Mouse (Mus musculus) ES-Bruce4 (cell line): ENCODE data around the gene Txnip. TPM values are rescaled to one million over a fixed set of nuclear protein-coding genes. Genes with fewer than 3 reads are reported as not detected.

Experiments used
- H3K27ac ChIP-seq: 2 replicates; pipeline ENCODE4 v1.5.1; 2012; ENCODE audit warnings: low read length, inconsistent platforms; ENCODE audit not compliant: insufficient read depth
- H3K27me3 ChIP-seq: 2 replicates; pipeline ENCODE4 v1.6.1; 2012; ENCODE audit warnings: mild to moderate bottlenecking, low read length, inconsistent platforms; ENCODE audit not compliant: control insufficient read depth, poor library complexity, insufficient read depth, severe bottlenecking
- H3K36me3 ChIP-seq: 2 replicates; pipeline ENCODE4 v1.6.1; 2012; ENCODE audit warnings: inconsistent platforms, mild to moderate bottlenecking, low read length, moderate library complexity; ENCODE audit not compliant: control insufficient read depth, poor library complexity, insufficient read depth, severe bottlenecking
- H3K4me1 ChIP-seq: one replicate; pipeline ENCODE4 v1.8.1; 2011; ENCODE audit warnings: low read length; ENCODE audit not compliant: control insufficient read depth, insufficient read depth
- H3K4me3 ChIP-seq: 2 replicates; pipeline ENCODE4 v1.5.1; 2011; ENCODE audit warnings: low read depth, mild to moderate bottlenecking, low read length
- H3K9ac ChIP-seq: 2 replicates; pipeline ENCODE4 v1.6.1; 2012; ENCODE audit warnings: low read depth, mild to moderate bottlenecking, inconsistent platforms; ENCODE audit not compliant: poor library complexity, severe bottlenecking
- H3K9me3 ChIP-seq: replicated peaks from 2 replicates; pipeline ENCODE4 v1.6.1; 2012; ENCODE audit warnings: mild to moderate bottlenecking, low read length, inconsistent platforms; ENCODE audit not compliant: control insufficient read depth, poor library complexity, insufficient read depth, severe bottlenecking
- CTCF ChIP-seq: IDR thresholded peaks from one replicate; pipeline ENCODE4 v1.8.1; 2011; ENCODE audit warnings: low read depth, low read length
- EP300 ChIP-seq: IDR thresholded peaks from 2 replicates; pipeline ENCODE4 v1.6.1; 2011; ENCODE audit warnings: low read depth, low read length; ENCODE audit not compliant: insufficient read depth
- POLR2A ChIP-seq: IDR thresholded peaks from one replicate; pipeline ENCODE4 v1.8.1; 2011; ENCODE audit warnings: low read length; ENCODE audit not compliant: insufficient read depth
- polyA plus RNA-seq: library from polyadenylated mRNA; stranded (reverse); fragments of >200 nt; gene quantifications from 2 replicates; pipeline ENCODE4 v1.2.4, GENCODE M21; 2011; ENCODE audit warnings: low read depth; ENCODE audit not compliant: missing spikeins, insufficient read depth, insufficient read length

Gene Txnip
- polyA plus RNA-seq, 1 experiment, result 450 TPM

- Histone ChIP-seq H3K4me1 (peaks cover 5% of the 10 kb centered on the region), H3K9me3 (no peaks in the 10 kb centered on the region), H3K27me3 (no peaks in the 10 kb centered on the region), H3K9ac (peak overlapping the region; percentile 52; the same call in 1 of the 2 replicates), H3K36me3 (no peaks in the 10 kb centered on the region), H3K4me3 (peak overlapping the region; percentile 32), H3K27ac (peak overlapping the region; percentile 94)
- no peak for TF ChIP-seq CTCF
- TF ChIP-seq POLR2A, result no peak
- no peak for TF ChIP-seq EP300
These were observed 17.7 kb downstream of the Txnip start for GRCm38 (mm10) chr3:96575272-96575984.

- Histone ChIP-seq H3K9me3 (no peaks in the 10 kb centered on the region), H3K36me3 (no peaks in the 10 kb centered on the region), H3K27ac (peak overlapping the region; percentile 94), H3K4me1 (peaks cover 5% of the 10 kb centered on the region), H3K27me3 (no peaks in the 10 kb centered on the region), H3K9ac (peak overlapping the region; percentile 52), H3K4me3 (peak overlapping the region; percentile 32)
- TF ChIP-seq CTCF, result no peak
These were observed 18.4 kb downstream of the Txnip start for GRCm38 (mm10) chr3:96576005-96576658.

- Histone ChIP-seq H3K27ac (peak within 1 kb of the TSS; percentile 98), H3K4me3 (peak within 1 kb of the TSS; percentile 32), H3K9me3 (no peaks in the 10 kb centered on the region), H3K27me3 (no peaks in the 10 kb centered on the region), H3K9ac (peak within 1 kb of the TSS; percentile 61), H3K36me3 (no peaks in the 10 kb centered on the region), H3K4me1 (peaks cover 7% of the 10 kb centered on the region)
- TF ChIP-seq POLR2A, result no peak
- no peak for TF ChIP-seq CTCF
- peak; percentile 85 for TF ChIP-seq EP300
These were observed 19.2 kb downstream of the Txnip start, which contains the start of gene Gm16253 for GRCm38 (mm10) chr3:96576690-96577541. Gene Gm16253, plus strand, starts transcription at chr3:96576984.

- H3K36me3 ChIP-seq, result no peaks in the 10 kb centered on the region
- H3K27ac ChIP-seq, result peak overlapping the region; percentile 98
- peak overlapping the region; percentile 32 for H3K4me3 ChIP-seq
- TF ChIP-seq POLR2A (no peak), EP300 (peak; percentile 82; the same call in 1 of the 2 replicates)
- H3K27me3 ChIP-seq, result no peaks in the 10 kb centered on the region
- H3K9me3 ChIP-seq, result no peaks in the 10 kb centered on the region
- peaks cover 7% of the 10 kb centered on the region for H3K4me1 ChIP-seq
- H3K9ac ChIP-seq, result peak overlapping the region; percentile 61
These were observed 19.8 kb downstream of the Txnip start for GRCm38 (mm10) chr3:96577566-96577965.

GRCm38 (mm10) chr3:96578561-96579238, 20.9 kb downstream of the Txnip start:
- no peaks in the 10 kb centered on the region for H3K27me3 ChIP-seq
- H3K9me3 ChIP-seq, result no peaks in the 10 kb centered on the region
- H3K36me3 ChIP-seq, result no peaks in the 10 kb centered on the region
- H3K27ac ChIP-seq, result peak overlapping the region; percentile 8; the same call in 1 of the 2 replicates
- H3K9ac ChIP-seq, result no peak overlapping the region
- H3K4me3 ChIP-seq, result no peak overlapping the region
- TF ChIP-seq CTCF (peak; percentile 33), EP300 (0 out of 2 replicates have a peak, but pooled peaks have one; percentile 11), POLR2A (no peak)
- H3K4me1 ChIP-seq, result peaks cover 7% of the 10 kb centered on the region
